Mouse (Mus musculus): Measurements from ENCODE around the gene Spon1.

Spon1 gene

GRCm38 (mm10) chr7:114045814-114046213 is 280.0 kb downstream of the Spon1 start:
- DNase-seq (ENCODE audit: low read depth in 1 of 2, low spot score in 2 of 2): no peak

- DNase-seq (ENCODE audit: low read depth in 1 of 2, low spot score in 2 of 2): no peak
These were observed 287.9 kb downstream of the Spon1 start for GRCm38 (mm10) chr7:114053720-114054119.

- DNase-seq (ENCODE audit: low read depth in 1 of 2, low spot score in 2 of 2): no peak
These were observed 292.4 kb downstream of the Spon1 start for GRCm38 (mm10) chr7:114058166-114058565.

GRCm38 (mm10) chr7:114058927-114059441 is 293.2 kb downstream of the Spon1 start:
- DNase-seq (ENCODE audit: low read depth in 1 of 2, low spot score in 2 of 2): no peak

- no peak for DNase-seq (ENCODE audit: low read depth in 1 of 2, low spot score in 2 of 2)
These were observed 294.6 kb downstream of the Spon1 start for GRCm38 (mm10) chr7:114060445-114060844.

GRCm38 (mm10) chr7:114062451-114062850 is 296.7 kb downstream of the Spon1 start:
- no peak for DNase-seq (ENCODE audit: low read depth in 1 of 2, low spot score in 2 of 2)

GRCm38 (mm10) chr7:114063534-114063933 is 297.7 kb downstream of the Spon1 start:
- DNase-seq (ENCODE audit: low read depth in 1 of 2, low spot score in 2 of 2): no peak

- DNase-seq (ENCODE audit: low read depth in 1 of 2, low spot score in 2 of 2): no peak
These were observed 298.2 kb downstream of the Spon1 start for GRCm38 (mm10) chr7:114063966-114064365.

GRCm38 (mm10) chr7:114065407-114066185 is 299.8 kb downstream of the Spon1 start:
- DNase-seq (ENCODE audit: low read depth in 1 of 2, low spot score in 2 of 2): no peak

GRCm38 (mm10) chr7:114066529-114067178 is 300.9 kb downstream of the Spon1 start:
- peak; percentile 73 to 81 for DNase-seq (ENCODE audit: low read depth in 1 of 2, low spot score in 2 of 2)

- no peak for DNase-seq (ENCODE audit: low read depth in 1 of 2, low spot score in 2 of 2)
These were observed 303.2 kb downstream of the Spon1 start for GRCm38 (mm10) chr7:114068956-114069533.

- no peak for DNase-seq (ENCODE audit: low read depth in 1 of 2, low spot score in 2 of 2)
These were observed 304.1 kb downstream of the Spon1 start for GRCm38 (mm10) chr7:114069726-114070457.

- no peak for DNase-seq (ENCODE audit: low read depth in 1 of 2, low spot score in 2 of 2)
These were observed 304.7 kb downstream of the Spon1 start for GRCm38 (mm10) chr7:114070458-114070840.

- DNase-seq (ENCODE audit: low read depth in 1 of 2, low spot score in 2 of 2): no peak
These were observed 305.6 kb downstream of the Spon1 start for GRCm38 (mm10) chr7:114071395-114071794.

GRCm38 (mm10) chr7:114071851-114072616 is 306.2 kb downstream of the Spon1 start:
- no peak for DNase-seq (ENCODE audit: low read depth in 1 of 2, low spot score in 2 of 2)

GRCm38 (mm10) chr7:114074133-114074532 is 308.3 kb downstream of the Spon1 start:
- no peak for DNase-seq (ENCODE audit: low read depth in 1 of 2, low spot score in 2 of 2)

- no peak for DNase-seq (ENCODE audit: low read depth in 1 of 2, low spot score in 2 of 2)
These were observed 308.8 kb downstream of the Spon1 start for GRCm38 (mm10) chr7:114074595-114074994.

- DNase-seq (ENCODE audit: low read depth in 1 of 2, low spot score in 2 of 2): no peak
These were observed 313.5 kb downstream of the Spon1 start for GRCm38 (mm10) chr7:114079343-114079742.

- DNase-seq (ENCODE audit: low read depth in 1 of 2, low spot score in 2 of 2): no peak
These were observed 314.5 kb downstream of the Spon1 start for GRCm38 (mm10) chr7:114080250-114080649.

- DNase-seq (ENCODE audit: low read depth in 1 of 2, low spot score in 2 of 2): no peak
These were observed 316.0 kb downstream of the Spon1 start for GRCm38 (mm10) chr7:114081633-114082420.
